Mouse (Mus musculus): ENCODE data around the gene Sva. TPM values are rescaled to one million over a fixed set of nuclear protein-coding genes. Genes with fewer than 3 reads are reported as not detected.

The Sva gene
- not detected in 2 replicates for polyA plus RNA-seq (2012; rRNA removed)

GRCm38 (mm10) chr6:42038094-42038493 lies at the start of gene Sva:
Sva (plus strand) TSS chr6:42038394.
- TF ChIP-seq CTCF (conservative IDR thresholded peaks at IDR 0.05; ENCODE audit: insufficient read depth, insufficient read length, low read depth, low read length) = no peak
- no peak for TF ChIP-seq POLR2A (IDR thresholded peaks at IDR 0.05; ENCODE audit: low read depth, low read length)
- no peak within 1 kb of the TSS for H3K27ac ChIP-seq (ENCODE audit: insufficient read depth, low read depth, low read length)
- DNase-seq = no peak
- H3K36me3 ChIP-seq (ENCODE audit: control insufficient read depth, insufficient read depth, low read length) = no peaks in the 10 kb centered on the region
- no peak within 1 kb of the TSS for H3K4me3 ChIP-seq (ENCODE audit: insufficient read depth, low read depth, low read length)
- no peaks in the 10 kb centered on the region for H3K27me3 ChIP-seq (replicated peaks; ENCODE audit: control insufficient read depth, insufficient read depth, low read length)
- no peaks in the 10 kb centered on the region for H3K4me1 ChIP-seq (ENCODE audit: control insufficient read depth, insufficient read depth, low read length)

Other genes with a start within 250 kb of the Sva start
- gene Pip, start 190.9 kb upstream of the Sva start, polyA plus RNA-seq (2012; rRNA removed) = not detected in 2 replicates
- gene Sval2, start 185.4 kb upstream of the Sva start, polyA plus RNA-seq (2012; rRNA removed) = not detected in 2 replicates
- not detected in 2 replicates for gene Sval1, start 86.8 kb upstream of the Sva start, polyA plus RNA-seq (2012; rRNA removed)
- gene Sval3, start 70.3 kb upstream of the Sva start, polyA plus RNA-seq (2012; rRNA removed) = not detected in 2 replicates
- gene Tas2r139, start 102.5 kb downstream of the Sva start, polyA plus RNA-seq (2012; rRNA removed) = not detected in 2 replicates
- gene Tas2r144, start 176.9 kb downstream of the Sva start, polyA plus RNA-seq (2012; rRNA removed) = not detected in 2 replicates
- 105 and 115 TPM in 2 replicates for gene Gstk1, start 207.5 kb downstream of the Sva start, polyA plus RNA-seq (2012; rRNA removed)
- 28.3 and 34.0 TPM in 2 replicates for gene Tmem139, start 223.6 kb downstream of the Sva start, polyA plus RNA-seq (2012; rRNA removed)
- gene Casp2, start 226.6 kb downstream of the Sva start, polyA plus RNA-seq (2012; rRNA removed) = 17.4 and 18.2 TPM in 2 replicates
- gene Clcn1, start 248.3 kb downstream of the Sva start, polyA plus RNA-seq (2012; rRNA removed) = 0.04 and 0.86 TPM in 2 replicates

Measured in kidney, adult 2 months (tissue).